Mouse (Mus musculus): ENCODE results near the gene Kcnip1.

GRCm38 (mm10) chr11:34025091-34025490 lies 32.1 kb upstream of the Kcnip1 start:
- no peak for TF ChIP-seq GATA1 (IDR thresholded peaks at IDR 0.05; ENCODE audit: low read length)
- no peak for TF ChIP-seq TAL1 (IDR thresholded peaks at IDR 0.05; ENCODE audit: low read length)
